Mouse (Mus musculus): ENCODE measurements around the gene Celsr2.

Gene Celsr2

DNA sequence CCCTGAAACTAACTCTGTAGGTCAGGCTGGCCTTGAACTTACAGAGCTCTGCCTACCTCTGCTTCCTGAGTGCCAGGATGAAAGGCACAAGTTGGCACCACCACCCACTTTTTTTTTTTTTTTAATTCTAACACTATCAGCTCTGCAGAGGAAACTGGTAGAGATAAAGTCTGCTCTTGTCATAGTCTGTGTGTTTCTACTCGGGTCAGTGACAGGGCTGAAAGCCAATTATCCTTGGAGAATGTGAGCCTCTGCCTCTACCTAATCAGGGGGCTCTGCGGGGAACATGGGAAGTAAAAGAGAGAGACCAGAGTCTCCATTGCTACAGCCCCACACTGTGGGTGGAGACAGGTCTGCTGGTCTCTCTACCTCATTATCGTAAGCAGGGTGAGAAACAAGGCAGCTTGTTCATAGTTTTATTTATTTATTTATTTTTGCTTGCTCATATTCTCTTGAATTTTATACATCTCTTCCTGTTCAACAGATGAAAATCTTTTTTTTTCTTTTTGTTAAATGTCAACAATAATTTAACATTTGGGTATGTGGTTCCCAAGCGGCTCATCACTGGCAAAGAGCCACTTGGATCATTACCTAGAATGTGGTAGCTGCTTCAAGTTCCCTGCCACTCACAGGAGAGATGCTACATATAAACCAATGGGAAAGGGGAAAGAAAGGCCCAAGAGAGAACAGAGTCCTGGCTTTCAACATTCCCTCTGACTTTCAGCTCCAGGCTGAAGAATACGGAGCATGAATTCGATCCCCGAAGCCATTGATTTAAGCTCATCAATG is 36.3 kb downstream of the Celsr2 start:
- no peak for DNase-seq (ENCODE audit: low spot score)

DNA sequence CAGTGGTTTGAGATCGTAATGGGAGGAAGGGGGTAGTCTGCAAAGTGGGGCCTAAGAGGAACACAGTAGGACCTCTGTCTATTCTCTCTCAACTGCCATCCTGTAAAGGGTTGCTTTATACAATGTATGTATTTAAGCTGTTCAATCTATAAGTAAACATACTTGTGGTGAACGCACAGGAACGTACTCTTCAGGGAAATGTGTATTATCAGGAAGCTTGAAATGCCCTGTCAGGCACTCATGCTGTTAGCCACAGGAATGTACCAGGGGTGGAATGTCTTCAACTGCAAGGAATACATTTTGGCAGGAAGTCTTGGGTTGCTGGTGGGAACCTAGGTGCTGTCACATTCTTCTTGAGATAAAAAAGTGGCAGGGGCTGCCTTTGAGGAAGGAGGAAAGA is 42.7 kb downstream of the Celsr2 start:
- no peak for DNase-seq (ENCODE audit: low spot score)

DNA sequence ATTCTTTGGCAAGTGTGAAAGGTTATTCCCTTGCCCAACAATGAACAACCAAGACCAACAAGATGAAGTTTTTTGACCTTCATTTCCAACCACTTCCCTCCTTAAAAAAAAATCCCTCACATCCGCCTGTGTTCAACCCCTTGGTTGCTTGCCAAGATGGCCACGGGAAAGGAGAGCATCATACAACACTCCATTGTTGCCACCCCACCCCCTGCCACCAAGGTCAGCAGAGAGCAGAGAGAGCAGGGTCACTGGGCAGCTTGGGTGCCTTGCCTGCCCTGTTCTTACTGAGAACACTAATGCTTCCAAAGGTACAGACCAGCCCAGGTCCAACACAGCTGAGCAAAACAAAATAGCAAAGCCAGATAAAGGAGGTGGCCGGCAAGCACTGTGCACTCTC is 43.1 kb downstream of the Celsr2 start:
- no peak for DNase-seq (ENCODE audit: low spot score)

DNA sequence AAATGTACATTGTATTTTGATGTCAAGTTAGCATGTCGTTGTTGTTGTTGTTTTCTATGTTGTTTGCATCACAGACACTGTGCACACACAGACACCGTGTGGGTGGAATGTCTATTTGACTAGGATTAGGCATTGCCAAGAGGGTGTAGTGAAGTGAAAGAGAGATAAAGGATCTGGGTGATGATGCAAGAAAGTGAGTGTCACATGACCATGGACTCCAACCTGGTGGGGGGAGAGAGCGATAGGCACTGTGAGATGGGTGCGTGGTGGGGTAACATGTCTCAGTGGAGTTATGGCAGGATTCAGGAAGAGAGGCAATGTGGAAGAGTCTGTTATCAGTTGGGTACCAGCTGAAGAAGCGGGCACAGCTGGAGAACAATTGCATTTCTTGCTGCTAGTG is 46.6 kb downstream of the Celsr2 start:
- no peak for DNase-seq (ENCODE audit: low spot score)

DNA sequence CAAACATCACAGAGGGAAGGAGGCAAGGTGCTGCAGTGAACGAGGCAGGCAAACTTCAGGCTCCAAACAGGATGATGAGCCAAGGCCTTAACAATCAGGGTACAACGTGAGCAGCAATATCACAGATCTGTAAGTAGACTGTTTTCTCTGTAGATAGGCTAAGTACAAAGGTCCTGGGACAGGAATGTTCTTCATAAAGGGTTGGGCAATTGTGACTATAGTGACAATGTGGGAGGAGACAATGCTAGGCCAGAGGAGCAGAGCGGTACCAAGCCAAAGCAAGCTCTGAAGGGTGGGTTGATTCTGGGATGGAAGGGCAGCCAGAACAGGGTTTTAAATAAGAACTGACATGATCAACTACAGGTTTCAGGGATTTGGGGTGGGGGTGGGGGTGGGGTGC is 47.5 kb downstream of the Celsr2 start:
- DNase-seq (ENCODE audit: low spot score): no peak

DNA sequence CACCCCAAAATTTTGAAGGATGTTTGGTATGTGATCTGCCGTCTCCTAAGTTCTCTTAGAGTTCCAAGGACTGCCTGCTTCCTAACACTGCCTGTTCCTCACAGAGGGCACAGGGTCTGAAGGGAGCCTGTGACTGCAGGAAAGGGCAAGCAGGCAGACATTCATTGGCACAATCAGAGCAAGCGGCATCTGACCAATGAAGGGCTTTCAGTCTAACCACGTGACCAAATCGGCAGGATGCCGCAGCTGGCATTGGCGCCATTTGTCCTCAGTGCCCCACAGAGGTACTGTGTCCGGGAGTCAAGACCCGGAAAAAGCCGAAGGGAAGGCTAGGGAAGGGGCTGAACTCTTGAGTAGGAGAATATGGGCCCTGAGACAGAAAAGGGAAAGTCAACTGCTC is 48.2 kb downstream of the Celsr2 start:
- DNase-seq (ENCODE audit: low spot score): no peak

DNA sequence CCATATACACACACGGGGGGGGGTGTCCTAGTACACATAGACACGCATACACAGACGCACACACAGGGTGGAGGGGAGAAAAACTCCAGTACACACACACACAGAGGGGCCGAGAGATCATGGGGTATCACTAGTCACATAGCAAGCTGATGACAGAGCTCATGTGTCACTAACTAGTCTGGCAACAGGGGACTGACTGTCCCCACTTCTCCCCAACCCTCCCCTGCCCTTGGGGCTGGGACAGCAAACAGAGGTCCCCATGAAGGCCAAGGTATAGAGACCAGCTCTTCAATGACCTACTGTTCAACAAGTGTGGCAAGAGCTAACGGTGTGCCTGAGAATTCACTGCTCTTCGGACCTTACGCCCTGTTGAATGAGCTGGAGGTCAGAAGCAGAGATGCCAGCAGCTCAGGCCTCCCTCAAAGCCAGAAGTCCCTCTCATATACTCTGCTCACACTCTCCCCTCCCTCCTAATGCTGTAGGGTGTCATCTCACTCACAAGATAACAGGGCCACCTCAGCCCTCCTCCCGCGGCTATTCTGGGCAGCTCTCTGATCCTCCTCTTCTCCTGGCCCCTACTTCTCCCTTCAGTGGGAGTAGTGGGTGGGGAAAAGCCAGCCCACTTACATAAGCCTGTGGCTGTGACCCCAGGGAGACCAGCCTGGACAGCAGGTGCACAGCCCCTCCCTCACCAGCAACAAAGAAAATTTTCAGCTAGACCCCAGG is 50.9 kb downstream of the Celsr2 start, which contains the start of gene Mybphl:
Gene Mybphl (plus strand): TSS at position 642 of the 726 bp plus-strand sequence.
- DNase-seq (ENCODE audit: low spot score): no peak

DNA sequence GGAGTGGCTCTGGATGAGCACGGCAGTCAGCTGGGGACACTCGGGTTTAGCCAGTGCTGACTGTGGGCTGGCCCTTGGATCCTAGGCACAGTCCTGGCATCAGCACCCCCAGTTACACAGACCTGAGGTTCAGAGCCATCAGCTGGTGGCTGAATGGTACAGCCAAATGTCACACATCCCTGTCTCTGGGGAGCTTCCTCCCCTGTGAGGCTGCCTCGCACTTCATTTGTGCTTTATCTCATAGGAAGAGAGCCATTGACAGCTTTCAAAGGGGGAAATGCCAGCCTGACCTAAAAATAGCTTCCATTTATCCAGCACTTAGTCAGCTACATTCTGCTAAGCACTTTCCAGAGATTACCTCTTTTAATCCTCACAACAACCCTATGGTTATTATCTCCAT is 51.7 kb downstream of the Celsr2 start:
- no peak for DNase-seq (ENCODE audit: low spot score)

DNA sequence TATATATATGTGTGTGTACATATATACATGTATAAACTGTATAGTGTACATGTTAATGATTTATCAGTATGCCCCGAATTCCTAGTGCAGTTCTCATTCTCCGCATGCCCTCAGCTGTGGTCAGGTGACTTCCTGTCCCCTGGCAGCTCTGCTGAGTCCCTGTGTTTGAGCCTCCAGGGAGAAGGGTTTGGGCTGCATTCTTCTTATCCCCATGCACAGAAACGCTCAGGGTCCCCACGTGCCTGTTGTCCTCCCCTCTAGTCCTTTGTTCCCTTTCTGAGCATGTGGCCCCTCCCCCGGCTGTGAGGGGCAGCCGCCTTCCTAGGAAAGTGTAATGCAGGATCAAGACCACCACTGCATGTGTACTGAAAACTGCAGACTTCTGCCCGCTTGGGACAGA is 54.5 kb downstream of the Celsr2 start:
- DNase-seq (ENCODE audit: low spot score): no peak

DNA sequence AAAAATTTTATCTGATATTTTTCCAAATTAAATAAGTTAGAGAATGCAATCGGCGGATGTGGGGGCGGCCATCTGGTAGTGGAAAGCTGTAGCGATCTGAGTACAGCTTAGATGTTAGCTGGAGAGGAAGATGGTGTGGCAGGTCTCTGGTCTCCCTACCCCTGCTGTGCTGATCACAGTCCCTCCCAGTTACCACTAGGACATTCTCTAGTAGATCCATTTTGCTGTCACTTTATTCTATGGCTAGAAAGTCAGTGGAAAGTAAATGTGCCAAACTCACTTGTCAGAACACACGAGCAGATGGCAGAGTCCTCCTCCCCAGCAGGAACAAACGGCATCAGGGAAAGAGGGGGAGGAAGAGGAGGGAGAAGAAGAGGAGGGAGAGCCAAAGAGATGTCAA is 56.9 kb downstream of the Celsr2 start:
- no peak for DNase-seq (ENCODE audit: low spot score)

DNA sequence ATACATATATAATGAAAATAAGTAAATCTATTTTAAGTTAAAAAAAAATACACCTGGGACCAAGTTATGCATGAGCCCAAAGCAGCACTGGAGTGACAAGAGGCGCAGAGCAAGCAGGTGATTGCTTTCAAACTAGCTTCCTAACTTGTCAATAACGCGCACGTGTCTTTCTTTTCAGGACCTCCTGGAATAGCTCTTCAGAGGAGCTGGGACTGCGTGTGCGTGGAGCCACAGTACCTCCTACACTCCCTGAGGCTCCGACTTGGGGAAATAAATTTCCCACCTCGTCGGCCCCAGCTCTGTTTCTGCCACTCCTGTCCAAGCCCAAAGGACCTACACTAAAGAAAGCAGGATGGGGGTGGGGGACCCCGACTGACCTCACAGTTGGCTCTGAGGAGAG is 58.3 kb downstream of the Celsr2 start:
- no peak for DNase-seq (ENCODE audit: low spot score)

DNA sequence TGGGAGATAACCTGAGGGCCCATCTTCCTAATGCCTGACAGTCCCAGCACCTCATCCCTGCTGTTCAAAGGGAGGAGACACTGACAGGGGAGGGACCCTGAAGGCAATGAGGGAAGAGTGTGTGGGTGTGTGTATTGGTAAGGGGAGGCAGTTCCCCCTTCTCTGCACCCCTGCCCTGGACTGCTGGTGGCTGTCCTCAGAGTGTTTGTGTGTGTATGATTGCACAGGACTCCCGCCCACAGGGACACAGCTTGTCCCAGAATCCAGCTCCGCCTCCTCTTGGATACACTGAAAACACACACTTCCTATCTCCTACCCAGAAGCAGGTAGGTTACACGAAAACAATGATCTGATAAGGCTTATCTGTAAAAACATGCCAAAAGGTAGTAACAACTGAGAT is 60.1 kb downstream of the Celsr2 start:
- no peak for DNase-seq (ENCODE audit: low spot score)

DNA sequence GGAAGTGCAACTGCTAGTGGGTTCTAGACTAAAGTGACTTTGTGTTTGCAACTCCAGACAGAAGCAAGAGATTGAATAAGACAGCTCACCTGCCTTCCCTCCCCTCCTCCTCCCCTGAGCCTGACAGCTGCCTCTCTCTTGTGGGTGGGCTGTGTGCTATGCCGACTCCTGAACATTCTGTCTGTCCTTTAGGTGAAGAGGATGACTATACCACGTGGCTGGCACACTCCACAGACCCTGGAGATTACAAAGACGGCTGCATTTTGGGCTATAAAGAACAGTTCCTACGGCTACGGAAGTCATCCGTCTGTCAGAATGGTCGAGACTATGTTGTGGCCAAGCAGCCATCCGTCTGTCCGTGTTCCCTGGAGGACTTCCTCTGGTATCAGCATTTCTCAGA is 67.0 kb downstream of the Celsr2 start:
- DNase-seq (ENCODE audit: low spot score): no peak

DNA sequence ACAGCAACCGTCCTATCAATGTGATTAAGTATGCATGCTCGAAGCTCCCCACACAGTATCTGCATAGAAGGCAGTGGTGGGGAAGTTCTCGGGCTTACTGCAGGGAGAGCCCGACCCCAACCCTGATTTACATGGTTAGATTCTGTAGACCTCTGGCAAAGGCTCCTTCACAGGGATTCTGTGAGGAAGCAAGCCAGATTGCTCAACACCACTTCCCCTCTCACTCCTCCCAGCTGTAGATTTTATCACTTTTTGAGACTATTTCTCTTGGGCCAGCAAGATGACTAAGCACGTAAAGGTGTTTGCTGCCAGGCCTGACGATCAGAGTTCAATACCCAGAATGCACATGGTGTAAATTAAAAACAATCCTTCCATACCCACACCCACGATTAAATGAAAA is 69.5 kb downstream of the Celsr2 start:
- DNase-seq (ENCODE audit: low spot score): no peak

DNA sequence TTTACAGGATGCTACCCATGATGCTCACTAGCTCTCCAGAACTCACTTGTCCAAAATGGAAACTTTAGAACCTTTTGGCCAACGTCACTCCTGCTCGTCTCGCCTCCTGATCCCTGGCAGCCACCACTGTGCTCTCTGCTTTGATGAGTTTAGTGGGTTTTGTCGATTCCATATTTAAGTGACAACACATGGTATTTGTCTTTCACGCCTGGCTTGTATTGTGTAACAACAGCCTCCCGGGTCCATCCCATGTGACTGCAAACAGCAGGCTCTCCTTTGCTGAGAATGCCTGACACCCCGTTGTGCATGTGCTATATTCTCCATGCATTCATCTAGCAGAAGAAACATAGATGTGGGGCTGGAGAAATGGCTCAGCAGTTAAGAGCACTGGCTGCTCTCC is 73.2 kb downstream of the Celsr2 start:
- no peak for DNase-seq (ENCODE audit: low spot score)

DNA sequence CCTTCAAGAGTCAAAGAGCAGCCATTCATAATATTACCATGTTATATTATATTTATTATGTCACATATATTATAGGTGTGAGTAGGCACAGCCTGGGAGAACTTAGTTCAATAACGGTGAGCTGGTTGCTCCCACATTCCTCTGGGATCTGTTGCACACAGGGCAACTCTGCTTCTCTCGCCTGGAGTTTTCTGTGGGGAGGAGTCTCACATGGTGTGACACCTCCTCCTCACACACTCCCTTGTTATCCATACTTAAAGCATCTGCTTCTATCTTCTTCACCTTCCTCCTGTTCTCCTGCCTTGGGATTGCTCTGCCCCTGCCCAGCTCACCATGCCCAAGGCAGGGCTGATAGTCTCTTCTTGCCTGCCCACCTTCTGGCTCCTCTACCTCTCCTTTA is 74.3 kb downstream of the Celsr2 start:
- DNase-seq (ENCODE audit: low spot score): no peak
